Mouse (Mus musculus) embryonic fibroblast, embryonic 13.5 days (primary cell): ENCODE results near the gene Tmem184b.

Experiments used
- CTCF ChIP-seq: IDR thresholded peaks from 2 replicates; pipeline ENCODE4 v1.5.1; 2011; ENCODE audit warnings: mild to moderate bottlenecking, control low read depth, low read length, moderate library complexity, borderline replicate concordance; ENCODE audit not compliant: insufficient read depth
- POLR2A ChIP-seq: IDR thresholded peaks from 2 replicates; pipeline ENCODE4 v1.6.1; 2011; ENCODE audit warnings: low read depth, mild to moderate bottlenecking, control low read depth, low read length, moderate library complexity

DNA sequence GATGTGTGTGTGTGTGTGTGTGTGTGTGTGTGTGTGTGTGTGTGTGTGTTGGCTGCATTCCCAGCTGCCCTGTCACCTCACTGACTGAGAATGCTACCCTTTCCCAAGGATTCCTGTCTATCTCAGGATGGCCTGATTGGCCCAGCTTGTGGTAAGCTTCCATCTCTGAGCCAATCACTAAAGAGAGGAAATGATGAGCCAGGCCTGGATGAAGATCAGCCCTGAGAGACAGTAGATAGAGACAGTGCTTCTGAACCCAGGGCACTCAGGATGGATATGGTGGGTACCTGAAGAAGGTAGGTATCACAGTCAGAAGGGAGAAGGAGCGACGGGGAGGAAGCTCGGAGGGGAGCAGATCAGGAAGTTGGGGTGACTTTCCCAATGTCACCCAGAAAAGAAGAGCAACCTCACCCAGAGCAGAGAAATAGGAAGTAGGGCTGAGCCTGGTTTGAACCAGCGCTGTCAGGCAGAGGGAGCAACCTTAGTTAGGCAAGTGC is 5.8 kb upstream of the Tmem184b start:
- no peak for TF ChIP-seq CTCF
- peak; percentile 42; the same call in 1 of the 2 replicates for TF ChIP-seq POLR2A
